Mouse (Mus musculus) liver, embryonic 15.5 days (tissue): ENCODE results near the gene Hoxa11. TPM values are rescaled to one million over a fixed set of nuclear protein-coding genes. Genes with fewer than 3 reads are reported as not detected.
A peak's percentile ranks its signal among the peaks of the same experiment; 100 is the strongest.

Experiments used
- ATAC-seq: fragments of 200-750 bp; cut with Nextera tagmentation; 2 replicates; pipeline ENCODE4 v1.8.0; 2017; ENCODE audit warnings: moderate number of reproducible peaks, mild to moderate bottlenecking, moderate library complexity; ENCODE audit not compliant: insufficient read depth
- H3K27ac ChIP-seq: fragments of 300-500 bp; sonication (generic); replicated peaks from 2 replicates; pipeline ENCODE4 v1.5.1; 2015; ENCODE audit warnings: mild to moderate bottlenecking, inconsistent platforms
- H3K27me3 ChIP-seq: fragments of 300-500 bp; sonication (generic); 2 replicates; pipeline ENCODE4 v1.6.1; 2015; ENCODE audit warnings: mild to moderate bottlenecking, inconsistent platforms
- H3K36me3 ChIP-seq: fragments of 300-500 bp; sonication (generic); replicated peaks from 2 replicates; pipeline ENCODE4 v1.6.1; 2015; ENCODE audit warnings: moderate library complexity, mild to moderate bottlenecking, inconsistent platforms
- H3K4me1 ChIP-seq: fragments of 300-500 bp; sonication (generic); replicated peaks from 2 replicates; pipeline ENCODE4 v1.6.1; 2015; ENCODE audit warnings: inconsistent platforms
- H3K4me2 ChIP-seq: fragments of 300-500 bp; sonication (generic); 2 replicates; pipeline ENCODE4 v1.6.1; 2015; ENCODE audit warnings: moderate library complexity, mild to moderate bottlenecking, inconsistent platforms
- H3K4me3 ChIP-seq: fragments of 300-500 bp; sonication (generic); replicated peaks from 2 replicates; pipeline ENCODE4 v1.5.1; 2015; ENCODE audit warnings: mild to moderate bottlenecking, inconsistent platforms
- H3K9ac ChIP-seq: fragments of 300-500 bp; sonication (generic); 2 replicates; pipeline ENCODE4 v1.6.1; 2015; ENCODE audit warnings: moderate library complexity, mild to moderate bottlenecking, inconsistent platforms
- H3K9me3 ChIP-seq: fragments of 300-500 bp; sonication (generic); replicated peaks from 2 replicates; pipeline ENCODE4 v1.6.1; 2016; ENCODE audit warnings: inconsistent platforms
- WGBS: fragments of 180-500 bp; shearing (Covaris S2); methylation state at CpG from one replicate; pipeline ENCODE4 v1.1.7; 2015; ENCODE audit warnings: mixed read lengths; ENCODE audit not compliant: insufficient replicate concordance; 5-methylcytosine and 5-hydroxymethylcytosine counted together
- polyA plus RNA-seq: library from polyadenylated mRNA; unstranded; fragments of >200 nt; fragmentation: Nextera tagmentation; extraction: Ambion mirVana; gene quantifications from 2 replicates; pipeline ENCODE4 v1.2.1, GENCODE M21; 2015

Gene Hoxa11
- polyA plus RNA-seq, 1 experiment from 2014 or later = not detected

DNA sequence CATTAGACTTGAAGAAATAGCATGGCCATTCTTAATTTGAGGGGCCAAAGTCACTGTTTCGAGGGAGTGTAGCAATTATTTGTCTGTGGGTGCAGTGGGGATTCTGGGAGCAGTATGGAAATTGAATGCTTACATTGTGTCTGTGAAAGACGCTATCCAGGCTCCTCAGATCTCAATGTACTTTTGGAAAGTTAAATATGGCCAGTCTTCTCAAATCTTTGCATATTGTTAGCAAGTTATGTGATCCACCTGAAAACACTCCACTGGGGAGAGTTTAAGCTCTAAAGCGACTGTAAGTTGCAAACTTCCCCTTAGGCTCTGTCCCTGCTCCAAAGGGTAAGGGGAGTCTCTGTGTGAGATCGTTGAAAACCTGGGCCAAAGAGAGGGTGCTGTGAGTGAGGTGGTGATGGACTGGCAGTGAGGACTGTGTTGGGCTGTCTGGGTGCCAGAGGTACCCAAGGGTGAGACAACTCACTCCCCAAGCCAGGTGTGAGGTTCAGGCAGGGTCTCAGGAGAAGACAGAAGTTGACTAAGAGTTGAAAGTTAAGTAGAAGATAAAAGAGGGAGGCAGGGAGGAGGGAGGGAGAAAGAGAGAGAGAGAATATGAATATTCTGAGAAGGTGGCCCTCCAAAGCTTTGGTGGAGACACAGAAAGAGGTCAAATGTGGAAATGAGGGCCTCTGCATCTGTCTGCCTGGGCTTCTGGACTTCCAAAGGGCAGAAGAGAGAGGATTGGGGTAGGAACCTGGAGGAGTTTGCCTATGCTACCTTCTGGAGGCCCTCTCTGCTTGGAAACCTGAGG, 38.5 kb downstream of the Hoxa11 start:
- no peak for ATAC-seq
- WGBS = 28% methylated on average over 4 of the region's 4 CpGs
- H3K9ac ChIP-seq = no peak overlapping the region
- H3K4me3 ChIP-seq = no peak overlapping the region
- no peak overlapping the region for H3K4me2 ChIP-seq
- H3K4me1 ChIP-seq = peaks cover 7% of the 10 kb centered on the region
- H3K36me3 ChIP-seq = no peaks in the 10 kb centered on the region
- H3K9me3 ChIP-seq = no peaks in the 10 kb centered on the region
- no peak overlapping the region for H3K27ac ChIP-seq
- peaks cover 100% of the 10 kb centered on the region for H3K27me3 ChIP-seq

DNA sequence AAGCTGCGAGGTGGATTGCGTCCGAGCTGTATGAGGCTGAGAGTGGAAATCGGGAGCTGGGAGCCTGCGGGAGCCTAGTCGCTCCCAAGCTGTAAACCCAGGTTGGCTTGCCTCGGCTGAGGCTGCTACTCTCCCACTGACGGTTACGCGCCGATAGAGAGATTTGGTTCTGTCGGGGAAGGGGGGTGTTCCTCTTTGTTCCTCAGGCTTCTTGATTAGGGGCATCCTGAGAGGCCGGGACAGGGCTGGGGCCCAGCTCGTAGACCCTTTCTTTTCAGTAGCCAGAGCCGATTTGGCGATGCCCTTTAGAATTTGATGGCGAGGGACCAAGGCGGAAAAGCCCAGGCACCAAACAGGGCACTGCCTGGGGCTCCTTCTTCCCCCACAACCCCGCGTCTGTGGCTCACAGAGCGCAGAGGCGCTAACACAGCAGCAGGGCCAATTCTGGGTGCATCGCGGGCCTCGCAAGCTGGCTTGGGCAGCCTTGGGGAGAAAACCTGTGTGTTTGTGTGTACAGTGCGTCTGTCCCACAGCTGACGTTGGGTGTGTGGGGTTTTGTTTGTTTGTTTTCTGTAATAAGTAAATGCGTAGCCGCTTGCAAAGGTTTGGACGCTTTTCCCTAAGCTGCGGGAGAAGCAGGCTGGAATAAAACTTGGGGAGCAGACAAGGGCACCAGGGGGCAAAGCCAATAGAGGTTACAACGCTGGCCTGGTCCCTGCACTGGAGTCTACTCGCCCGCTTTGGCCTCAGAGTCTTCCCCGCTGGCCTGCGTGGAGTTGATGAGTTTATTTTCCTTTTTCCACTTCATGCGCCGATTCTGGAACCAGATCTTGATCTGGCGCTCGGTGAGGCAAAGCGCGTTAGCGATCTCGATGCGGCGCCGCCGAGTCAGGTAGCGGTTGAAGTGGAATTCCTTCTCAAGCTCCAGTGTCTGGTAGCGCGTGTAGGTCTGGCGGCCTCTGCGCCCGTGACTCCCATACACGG, 39.7 kb downstream of the Hoxa11 start:
- H3K27ac ChIP-seq = no peak overlapping the region
- H3K4me1 ChIP-seq = peaks cover 4% of the 10 kb centered on the region
- no peaks in the 10 kb centered on the region for H3K36me3 ChIP-seq
- no peak overlapping the region for H3K4me2 ChIP-seq
- H3K27me3 ChIP-seq = peaks cover 100% of the 10 kb centered on the region
- no peak overlapping the region for H3K4me3 ChIP-seq
- no peak overlapping the region for H3K9ac ChIP-seq
- no peaks in the 10 kb centered on the region for H3K9me3 ChIP-seq
- no peak for ATAC-seq
- WGBS = 29% methylated on average over 55 of the region's 55 CpGs

DNA sequence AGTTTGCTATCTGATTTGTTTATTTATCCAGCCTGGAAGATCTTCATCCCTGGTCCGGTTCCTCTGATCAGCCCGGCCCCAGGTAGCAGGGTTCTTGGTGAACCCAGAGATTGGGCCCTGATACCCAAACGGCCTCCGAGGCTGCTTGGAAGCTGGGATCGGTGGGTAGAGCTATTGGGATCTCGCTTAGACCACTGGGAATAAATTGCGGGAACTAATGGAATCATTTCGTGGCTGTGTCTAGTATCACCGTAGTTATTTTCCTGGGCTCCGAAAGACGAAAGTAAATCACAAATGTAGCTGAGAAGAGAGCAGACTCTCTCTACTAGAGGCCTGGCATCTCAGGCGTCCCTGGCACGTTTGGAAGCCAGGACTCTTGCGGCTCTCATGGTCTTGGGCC, 40.4 kb downstream of the Hoxa11 start:
- no peak overlapping the region for H3K4me2 ChIP-seq
- H3K27me3 ChIP-seq = peaks cover 100% of the 10 kb centered on the region
- H3K9me3 ChIP-seq = no peaks in the 10 kb centered on the region
- ATAC-seq = no peak
- H3K36me3 ChIP-seq = no peaks in the 10 kb centered on the region
- peaks cover 4% of the 10 kb centered on the region for H3K4me1 ChIP-seq
- no peak overlapping the region for H3K4me3 ChIP-seq
- WGBS = 30% methylated on average over 14 of the region's 14 CpGs
- H3K9ac ChIP-seq = no peak overlapping the region
- no peak overlapping the region for H3K27ac ChIP-seq

DNA sequence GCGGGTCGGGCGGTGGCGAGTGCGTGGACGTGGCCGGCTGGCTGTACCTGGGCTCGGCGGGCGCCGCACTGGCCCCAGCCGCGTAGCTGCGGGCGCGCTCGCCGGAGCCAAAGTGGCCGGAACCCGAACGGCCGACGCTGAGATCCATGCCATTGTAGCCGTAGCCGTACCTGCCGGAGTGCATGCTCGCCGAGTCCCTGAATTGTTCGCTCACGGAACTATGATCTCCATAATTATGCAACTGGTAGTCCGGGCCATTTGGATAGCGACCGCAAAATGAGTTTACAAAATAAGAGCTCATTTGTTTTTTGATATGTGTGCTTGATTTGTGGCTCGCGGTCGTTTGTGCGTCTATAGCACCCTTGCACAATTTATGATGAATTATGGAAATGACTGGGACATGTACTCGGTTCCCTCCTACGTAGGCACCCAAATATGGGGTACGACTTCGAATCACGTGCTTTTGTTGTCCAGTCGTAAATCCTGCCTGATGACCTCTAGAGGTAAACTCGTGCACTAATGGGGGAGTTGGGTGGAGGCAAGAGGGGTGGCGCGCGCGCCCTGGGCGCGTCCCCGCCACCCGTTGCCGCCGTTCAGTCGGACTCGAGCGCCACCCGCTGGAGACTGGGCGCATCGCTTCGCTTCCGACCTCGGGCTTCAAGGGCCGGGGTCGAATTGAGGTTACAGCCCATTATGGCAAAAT, 41.4 kb downstream of the Hoxa11 start, which contains the start of gene Hoxa5:
TSS of gene Hoxa5 (minus strand) at position 538 of the 703 bp plus-strand sequence.
- H3K4me2 ChIP-seq = peak within 1 kb of the TSS; percentile 61
- H3K4me1 ChIP-seq = peaks cover 4% of the 10 kb centered on the region
- peak within 1 kb of the TSS; percentile 21; the same call in 1 of the 2 replicates for H3K9ac ChIP-seq
- H3K36me3 ChIP-seq = no peaks in the 10 kb centered on the region
- WGBS = under 1% methylated on average over 65 of the region's 65 CpGs
- no peak for ATAC-seq
- H3K27ac ChIP-seq = no peak within 1 kb of the TSS
- peaks cover 100% of the 10 kb centered on the region for H3K27me3 ChIP-seq
- peak within 1 kb of the TSS; percentile 50 for H3K4me3 ChIP-seq
- no peaks in the 10 kb centered on the region for H3K9me3 ChIP-seq

DNA sequence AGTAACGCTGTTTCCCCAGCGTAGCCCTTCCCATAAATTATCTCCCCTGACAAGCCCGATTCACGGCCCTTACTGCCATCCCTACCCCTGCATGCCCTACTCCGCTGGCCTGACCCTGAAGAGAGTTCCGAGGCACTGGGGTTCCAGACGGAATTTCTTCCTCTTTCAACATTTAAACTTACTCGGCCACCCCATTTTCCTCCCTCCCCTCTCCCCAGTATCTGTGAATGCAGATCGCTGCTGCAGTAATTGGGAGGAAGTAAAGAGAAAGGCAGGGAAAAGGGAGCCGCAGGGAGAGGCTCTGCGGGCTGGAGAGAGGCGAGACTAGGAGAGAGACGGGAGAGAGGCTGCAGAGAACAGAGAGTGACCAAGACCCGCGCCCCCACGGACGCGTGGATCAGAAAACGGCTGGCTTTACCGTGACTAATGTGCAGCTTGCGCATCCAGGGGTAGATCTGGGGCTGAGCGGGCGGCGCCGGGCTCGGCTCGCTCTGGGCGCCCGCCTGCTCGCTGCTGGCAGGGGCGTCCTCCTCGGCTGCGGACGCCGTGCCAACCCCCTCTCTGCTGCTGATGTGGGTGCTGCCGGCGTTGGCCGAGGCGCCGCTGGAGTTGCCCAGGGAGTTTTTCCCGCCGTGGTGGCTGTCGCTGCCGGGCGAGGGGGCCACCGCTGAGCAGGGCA, 42.1 kb downstream of the Hoxa11 start:
- Histone ChIP-seq H3K9me3 (no peaks in the 10 kb centered on the region), H3K9ac (peak overlapping the region; percentile 21; the same call in 1 of the 2 replicates), H3K27me3 (peaks cover 100% of the 10 kb centered on the region), H3K4me2 (peak overlapping the region; percentile 61), H3K4me1 (peaks cover 4% of the 10 kb centered on the region), H3K4me3 (peak overlapping the region; percentile 50), H3K27ac (no peak overlapping the region), H3K36me3 (no peaks in the 10 kb centered on the region)
- ATAC-seq = no peak
- WGBS = 2% methylated on average over 45 of the region's 46 CpGs

DNA sequence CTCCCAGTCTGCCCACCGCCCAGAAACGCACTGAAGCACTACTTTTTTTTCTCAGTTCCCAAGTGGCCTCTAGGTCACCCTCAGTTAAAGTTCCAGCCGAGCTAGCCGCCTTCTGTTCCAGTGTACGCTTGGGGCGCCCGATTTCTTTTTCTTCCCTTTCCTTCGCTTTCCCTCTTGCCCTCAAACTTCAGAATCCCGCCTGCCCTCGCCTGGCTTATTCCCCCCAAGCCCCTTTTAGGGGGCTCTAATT, 42.6 kb downstream of the Hoxa11 start:
- Histone ChIP-seq H3K4me3 (peak overlapping the region; percentile 50), H3K36me3 (no peaks in the 10 kb centered on the region), H3K9ac (no peak overlapping the region), H3K4me2 (peak overlapping the region; percentile 61), H3K4me1 (no peaks in the 10 kb centered on the region; the same call in none of the 2 replicates), H3K27me3 (peaks cover 100% of the 10 kb centered on the region), H3K27ac (no peak overlapping the region), H3K9me3 (no peaks in the 10 kb centered on the region)
- no peak for ATAC-seq
- 9% methylated on average over 10 of the region's 10 CpGs for WGBS

DNA sequence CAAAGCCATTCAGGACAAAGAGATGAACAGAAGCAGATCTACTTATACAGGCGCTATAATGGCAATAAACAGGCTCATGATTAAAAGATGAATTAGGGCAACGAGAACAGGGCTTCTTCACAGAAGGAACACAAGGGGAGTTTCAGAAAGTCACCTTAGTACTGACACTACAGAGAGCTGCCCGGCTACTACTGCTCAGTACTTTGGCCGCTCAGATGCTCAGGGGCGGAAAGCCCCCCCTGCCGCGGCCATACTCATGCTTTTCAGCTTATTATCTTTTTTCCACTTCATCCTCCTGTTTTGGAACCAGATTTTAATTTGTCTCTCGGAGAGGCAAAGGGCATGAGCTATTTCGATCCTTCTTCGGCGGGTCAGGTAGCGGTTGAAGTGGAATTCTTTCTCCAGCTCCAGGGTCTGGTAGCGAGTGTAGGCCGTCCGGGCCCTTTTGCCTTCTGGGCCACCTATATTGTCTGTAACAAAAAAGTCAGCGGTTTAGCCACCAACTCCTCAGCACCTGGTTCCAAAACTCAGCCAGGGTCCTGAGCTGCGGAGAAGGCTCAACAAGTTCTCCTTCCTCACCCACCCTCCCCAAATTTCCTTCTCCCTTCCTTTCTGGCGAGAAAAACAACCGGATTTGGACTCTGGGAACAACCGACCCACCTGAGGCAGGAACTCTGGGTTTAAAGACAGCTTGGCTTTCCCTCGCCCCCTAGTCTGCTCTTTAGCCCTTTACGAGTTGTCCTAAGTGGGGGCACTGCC, 43.1 kb downstream of the Hoxa11 start:
- no peak overlapping the region for H3K4me2 ChIP-seq
- ATAC-seq = no peak
- peak overlapping the region; percentile 50; the same call in 1 of the 2 replicates for H3K4me3 ChIP-seq
- no peaks in the 10 kb centered on the region for H3K36me3 ChIP-seq
- no peaks in the 10 kb centered on the region for H3K9me3 ChIP-seq
- WGBS = 35% methylated on average over 22 of the region's 22 CpGs
- H3K4me1 ChIP-seq = no peaks in the 10 kb centered on the region; the same call in none of the 2 replicates
- H3K27ac ChIP-seq = no peak overlapping the region
- H3K9ac ChIP-seq = no peak overlapping the region
- peaks cover 100% of the 10 kb centered on the region for H3K27me3 ChIP-seq

DNA sequence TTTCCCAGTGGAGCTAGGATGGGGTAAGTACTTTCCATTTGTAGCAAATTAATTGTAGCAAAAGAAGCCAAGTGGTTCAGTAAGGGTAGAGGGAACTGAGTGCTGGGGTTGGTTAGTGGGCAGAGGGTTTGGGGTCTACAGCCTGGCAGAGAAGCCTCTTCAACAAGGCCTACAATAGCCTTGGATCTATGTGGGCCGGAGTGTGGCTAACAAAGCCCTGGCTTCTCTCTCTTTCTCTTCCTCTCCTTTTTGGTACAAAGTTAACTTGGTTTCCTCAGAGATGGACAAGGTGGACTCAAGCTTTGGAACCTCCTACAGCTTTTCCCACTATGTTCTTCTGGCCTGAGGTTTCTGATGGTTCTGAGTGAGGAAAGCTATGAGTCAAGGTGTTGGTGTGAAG, 44.3 kb downstream of the Hoxa11 start:
- no peak overlapping the region for H3K27ac ChIP-seq
- ATAC-seq = no peak
- no peak overlapping the region for H3K4me3 ChIP-seq
- no peak overlapping the region for H3K9ac ChIP-seq
- no peaks in the 10 kb centered on the region; the same call in none of the 2 replicates for H3K4me1 ChIP-seq
- no peaks in the 10 kb centered on the region for H3K9me3 ChIP-seq
- peaks cover 100% of the 10 kb centered on the region for H3K27me3 ChIP-seq
- H3K36me3 ChIP-seq = no peaks in the 10 kb centered on the region
- H3K4me2 ChIP-seq = no peak overlapping the region
- WGBS = 56% methylated on average over 1 of the region's 1 CpGs

DNA sequence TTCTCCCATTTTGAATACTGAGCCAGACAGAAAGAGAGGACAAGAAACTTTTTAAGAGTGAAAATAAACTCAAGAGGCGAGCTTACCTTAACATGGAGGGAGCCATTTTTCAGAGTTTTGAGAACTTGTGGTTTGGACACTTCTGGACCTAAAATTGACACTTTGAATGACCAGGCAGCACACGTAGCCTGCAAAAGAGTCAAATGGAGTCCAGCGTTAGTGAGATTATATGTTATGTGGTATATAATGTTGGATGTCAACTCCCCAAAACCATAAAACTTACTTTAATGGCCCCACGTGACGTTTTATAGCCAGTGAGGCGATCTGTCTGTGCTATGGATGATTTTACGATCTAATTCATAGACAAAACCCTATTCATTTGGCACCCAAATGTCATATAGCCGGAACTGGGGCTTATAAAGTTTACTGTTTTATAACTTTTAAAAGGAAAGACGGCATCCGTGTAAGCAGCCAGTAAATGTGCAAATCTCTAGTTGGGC, 44.8 kb downstream of the Hoxa11 start:
- Histone ChIP-seq H3K4me2 (no peak overlapping the region), H3K4me1 (no peaks in the 10 kb centered on the region; the same call in none of the 2 replicates), H3K27ac (no peak overlapping the region), H3K9me3 (no peaks in the 10 kb centered on the region), H3K4me3 (no peak overlapping the region), H3K9ac (no peak overlapping the region), H3K36me3 (no peaks in the 10 kb centered on the region), H3K27me3 (peaks cover 100% of the 10 kb centered on the region)
- 60% methylated on average over 10 of the region's 10 CpGs for WGBS
- ATAC-seq = no peak
